Mouse (Mus musculus) cerebellum, adult 11 months (tissue): ENCODE measurements around the gene Oscp1.

Source experiments
- DNase-seq: peaks from one replicate; pipeline ENCODE4 v3.0.0; 2022

Gene Oscp1

GRCm38 (mm10) chr4:126111153-126111549 lies 52.8 kb downstream of the Oscp1 start:
- no peak for DNase-seq

- DNase-seq = peak; percentile 58
Observed at GRCm38 (mm10) chr4:126113243-126113642, 54.9 kb downstream of the Oscp1 start.

- DNase-seq = peak; percentile 54
Observed at GRCm38 (mm10) chr4:126113943-126114342, 55.6 kb downstream of the Oscp1 start.

GRCm38 (mm10) chr4:126115411-126115810 lies 57.0 kb downstream of the Oscp1 start:
- no peak for DNase-seq

- DNase-seq = no peak
Observed at GRCm38 (mm10) chr4:126115871-126116521, 57.6 kb downstream of the Oscp1 start.

GRCm38 (mm10) chr4:126117116-126117515 lies 58.8 kb downstream of the Oscp1 start:
- no peak for DNase-seq

GRCm38 (mm10) chr4:126118651-126119050 lies 60.3 kb downstream of the Oscp1 start:
- peak; percentile 64 for DNase-seq

- DNase-seq = no peak
Observed at GRCm38 (mm10) chr4:126119051-126119450, 60.7 kb downstream of the Oscp1 start.

- DNase-seq = peak; percentile 78
Observed at GRCm38 (mm10) chr4:126120052-126120451, 61.7 kb downstream of the Oscp1 start.

GRCm38 (mm10) chr4:126120506-126120905 lies 62.1 kb downstream of the Oscp1 start:
- no peak for DNase-seq

GRCm38 (mm10) chr4:126123309-126124040 lies 65.1 kb downstream of the Oscp1 start:
- no peak for DNase-seq

- DNase-seq = no peak
Observed at GRCm38 (mm10) chr4:126130502-126130901, 72.1 kb downstream of the Oscp1 start.

- DNase-seq = no peak
Observed at GRCm38 (mm10) chr4:126131290-126132121, 73.1 kb downstream of the Oscp1 start.

- DNase-seq = no peak
Observed at GRCm38 (mm10) chr4:126132636-126133264, 74.4 kb downstream of the Oscp1 start.

- no peak for DNase-seq
Observed at GRCm38 (mm10) chr4:126134236-126134635, 75.9 kb downstream of the Oscp1 start.

GRCm38 (mm10) chr4:126134639-126135038 lies 76.3 kb downstream of the Oscp1 start:
- DNase-seq = no peak

GRCm38 (mm10) chr4:126137773-126138172 lies 79.4 kb downstream of the Oscp1 start:
- DNase-seq = no peak

- DNase-seq = no peak
Observed at GRCm38 (mm10) chr4:126141021-126141420, 82.7 kb downstream of the Oscp1 start.
